Mouse (Mus musculus): ENCODE measurements around the gene Defa20. TPM values are rescaled to one million over a fixed set of nuclear protein-coding genes. Genes with fewer than 3 reads are reported as not detected.
"Not testable (repeated sequence)": the region's sequence is repeated elsewhere in the genome, so short reads cannot be mapped to it uniquely, and the experiment has no call there.

Gene Defa20
- total RNA-seq (2021) (not detected), polyA plus RNA-seq (2012; rRNA removed) (not detected in 2 replicates)
- long read RNA-seq = 0 reads

DNA sequence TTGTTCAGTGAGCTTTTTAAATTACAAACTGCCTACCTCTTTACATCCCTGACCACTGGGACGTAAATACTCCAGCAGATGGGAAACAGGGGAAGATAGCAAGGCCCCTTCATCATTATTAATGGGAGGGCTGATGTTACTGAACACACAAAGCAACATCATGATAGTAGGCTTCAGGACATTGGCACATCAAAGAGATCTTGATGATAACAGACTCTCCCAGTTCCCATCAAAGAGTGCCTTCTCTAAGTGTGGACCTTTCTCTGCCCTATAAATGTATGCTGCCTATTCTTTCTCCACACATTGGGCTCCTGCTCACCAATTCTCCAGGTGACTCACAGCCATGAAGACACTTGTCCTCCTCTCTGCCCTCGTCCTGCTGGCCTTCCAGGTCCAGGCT, at the start of gene Defa20:
Gene Defa20 (plus strand): TSS at position 301 of the 400 bp plus-strand sequence.
- DNase-seq = not testable (repeated sequence)

DNA sequence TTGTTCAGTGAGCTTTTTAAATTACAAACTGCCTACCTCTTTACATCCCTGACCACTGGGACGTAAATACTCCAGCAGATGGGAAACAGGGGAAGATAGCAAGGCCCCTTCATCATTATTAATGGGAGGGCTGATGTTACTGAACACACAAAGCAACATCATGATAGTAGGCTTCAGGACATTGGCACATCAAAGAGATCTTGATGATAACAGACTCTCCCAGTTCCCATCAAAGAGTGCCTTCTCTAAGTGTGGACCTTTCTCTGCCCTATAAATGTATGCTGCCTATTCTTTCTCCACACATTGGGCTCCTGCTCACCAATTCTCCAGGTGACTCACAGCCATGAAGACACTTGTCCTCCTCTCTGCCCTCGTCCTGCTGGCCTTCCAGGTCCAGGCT, 19.7 kb downstream of the Defa20 start, which contains the start of gene Defa32:
Gene Defa32 (plus strand): TSS at position 301 of the 400 bp plus-strand sequence.
- DNase-seq = not testable (repeated sequence)

Other genes starting within 250 kb of the Defa20 start
- not detected for gene Defa27, start 193.7 kb upstream of the Defa20 start, total RNA-seq (2021)
- gene Defa27, start 193.7 kb upstream of the Defa20 start, polyA plus RNA-seq (2012; rRNA removed) = not detected in 2 replicates
- not detected for gene Defa29, start 182.2 kb upstream of the Defa20 start, total RNA-seq (2021)
- not detected in 2 replicates for gene Defa29, start 182.2 kb upstream of the Defa20 start, polyA plus RNA-seq (2012; rRNA removed)
- gene Defa2, start 130.7 kb upstream of the Defa20 start, total RNA-seq (2021) = not detected
- gene Defa2, start 130.7 kb upstream of the Defa20 start, polyA plus RNA-seq (2012; rRNA removed) = not detected in 2 replicates
- not detected for gene Defa33, start 117.4 kb upstream of the Defa20 start, total RNA-seq (2021)
- gene Defa33, start 117.4 kb upstream of the Defa20 start, polyA plus RNA-seq (2012; rRNA removed) = not detected in 2 replicates
- not detected for gene Defa36, start 81.8 kb upstream of the Defa20 start, total RNA-seq (2021)
- gene Defa36, start 81.8 kb upstream of the Defa20 start, polyA plus RNA-seq (2012; rRNA removed) = not detected in 2 replicates
- not detected for gene Gm7849, start 52.7 kb upstream of the Defa20 start, total RNA-seq (2021)
- not detected in 2 replicates for gene Gm7849, start 52.7 kb upstream of the Defa20 start, polyA plus RNA-seq (2012; rRNA removed)
- not detected for gene Defa32, start 19.8 kb downstream of the Defa20 start, total RNA-seq (2021)
- gene Defa32, start 19.8 kb downstream of the Defa20 start, polyA plus RNA-seq (2012; rRNA removed) = not detected in 2 replicates
- gene Defa37, start 56.1 kb downstream of the Defa20 start, total RNA-seq (2021) = not detected
- gene Defa37, start 56.1 kb downstream of the Defa20 start, polyA plus RNA-seq (2012; rRNA removed) = not detected in 2 replicates
- gene Defa28, start 73.7 kb downstream of the Defa20 start, total RNA-seq (2021) = not detected
- not detected in 2 replicates for gene Defa28, start 73.7 kb downstream of the Defa20 start, polyA plus RNA-seq (2012; rRNA removed)
- gene Gm7861, start 85.2 kb downstream of the Defa20 start, total RNA-seq (2021) = not detected
- gene Gm7861, start 85.2 kb downstream of the Defa20 start, polyA plus RNA-seq (2012; rRNA removed) = not detected in 2 replicates
- gene Defa26, start 108.9 kb downstream of the Defa20 start, total RNA-seq (2021) = not detected
- gene Defa26, start 108.9 kb downstream of the Defa20 start, polyA plus RNA-seq (2012; rRNA removed) = not detected in 2 replicates
- not detected for gene Defa17, start 146.5 kb downstream of the Defa20 start, total RNA-seq (2021)
- gene Defa17, start 146.5 kb downstream of the Defa20 start, polyA plus RNA-seq (2012; rRNA removed) = not detected in 2 replicates
- gene Defa34, start 156.5 kb downstream of the Defa20 start, total RNA-seq (2021) = not detected
- gene Defa34, start 156.5 kb downstream of the Defa20 start, polyA plus RNA-seq (2012; rRNA removed) = not detected in 2 replicates
- gene AY761184, start 194.4 kb downstream of the Defa20 start, total RNA-seq (2021) = not detected
- gene AY761184, start 194.4 kb downstream of the Defa20 start, polyA plus RNA-seq (2012; rRNA removed) = not detected in 2 replicates
- not detected for gene Defa24, start 225.2 kb downstream of the Defa20 start, total RNA-seq (2021)
- gene Defa24, start 225.2 kb downstream of the Defa20 start, polyA plus RNA-seq (2012; rRNA removed) = not detected in 2 replicates

All from adrenal gland, adult 2 months (tissue).